Mouse (Mus musculus) gastrocnemius, adult 18-20 months (tissue): ENCODE results near the gene Cyba. TPM values are rescaled to one million over a fixed set of nuclear protein-coding genes. Genes with fewer than 3 reads are reported as not detected.

ENCODE experiments used
- DNase-seq: peaks from one replicate; pipeline ENCODE4 v3.0.0; 2021; ENCODE audit warnings: low spot score
- total RNA-seq, 2 experiments: library from RNA; stranded (reverse); gene quantifications; 2 replicates each; pipeline ENCODE4 v1.2.3; 2021

Cyba gene
- total RNA-seq, 2 experiments from 2014 or later: 4.5 to 8.6 TPM

- DNase-seq: peak; percentile 64
Observed at GRCm38 (mm10) chr8:122452154-122452553, 19.4 kb upstream of the Cyba start.

GRCm38 (mm10) chr8:122451161-122451703, 18.5 kb upstream of the Cyba start:
- DNase-seq: peak; percentile 82

GRCm38 (mm10) chr8:122445203-122445602, 12.5 kb upstream of the Cyba start:
- no peak for DNase-seq

- DNase-seq: peak; percentile 88
Observed at GRCm38 (mm10) chr8:122444058-122444748, 11.5 kb upstream of the Cyba start.

- peak; percentile 99 for DNase-seq
Observed at GRCm38 (mm10) chr8:122443262-122444006, 10.7 kb upstream of the Cyba start, which contains the start of gene Mvd. Mvd (minus strand) TSS chr8:122443422.

GRCm38 (mm10) chr8:122442781-122443180, 10.1 kb upstream of the Cyba start:
- DNase-seq: no peak

- no peak for DNase-seq
Observed at GRCm38 (mm10) chr8:122442356-122442755, 9.6 kb upstream of the Cyba start.

- no peak for DNase-seq
Observed at GRCm38 (mm10) chr8:122441326-122441725, 8.6 kb upstream of the Cyba start.

- DNase-seq: no peak
Observed at GRCm38 (mm10) chr8:122439336-122439735, 6.6 kb upstream of the Cyba start.

GRCm38 (mm10) chr8:122437708-122438331, 5.1 kb upstream of the Cyba start:
- no peak for DNase-seq

- DNase-seq: no peak
Observed at GRCm38 (mm10) chr8:122436586-122437125, 3.9 kb upstream of the Cyba start.

GRCm38 (mm10) chr8:122436146-122436545, 3.4 kb upstream of the Cyba start:
- no peak for DNase-seq

- no peak for DNase-seq
Observed at GRCm38 (mm10) chr8:122435375-122435774, 2.6 kb upstream of the Cyba start.

GRCm38 (mm10) chr8:122433269-122433905, 657 bp upstream of the Cyba start:
- DNase-seq: no peak

GRCm38 (mm10) chr8:122431694-122432442, 862 bp downstream of the Cyba start:
- no peak for DNase-seq

- no peak for DNase-seq
Observed at GRCm38 (mm10) chr8:122430646-122431045, 2.1 kb downstream of the Cyba start.

- no peak for DNase-seq
Observed at GRCm38 (mm10) chr8:122430058-122430636, 2.6 kb downstream of the Cyba start.

GRCm38 (mm10) chr8:122428163-122428562, 4.6 kb downstream of the Cyba start:
- no peak for DNase-seq

- no peak for DNase-seq
Observed at GRCm38 (mm10) chr8:122427607-122428006, 5.1 kb downstream of the Cyba start.

- DNase-seq: no peak
Observed at GRCm38 (mm10) chr8:122426145-122426544, 6.6 kb downstream of the Cyba start.
